Mouse (Mus musculus): ENCODE data around the gene Pimreg.

DNA sequence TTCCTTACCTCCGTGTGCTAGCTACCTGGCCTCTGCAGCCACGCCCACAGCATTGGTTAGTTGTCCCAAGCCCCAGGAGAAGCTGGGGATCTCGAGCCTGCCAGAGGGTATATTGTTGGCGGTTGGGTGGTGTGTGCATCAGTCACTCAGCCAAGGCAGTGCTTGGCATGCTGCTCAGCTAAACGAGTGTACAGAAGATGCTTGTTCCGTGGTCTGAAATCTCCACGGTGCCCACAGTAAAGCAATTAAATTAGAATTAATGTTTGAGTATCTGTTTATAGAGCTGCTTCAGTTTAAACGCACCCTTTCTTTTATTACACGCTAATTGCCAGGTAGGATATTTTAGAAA, 24.6 kb upstream of the Pimreg start:
- TF ChIP-seq CTCF (IDR thresholded peaks at IDR 0.05; ENCODE audit: insufficient read depth, low read length): no peak
- TF ChIP-seq POLR2A (IDR thresholded peaks at IDR 0.05; ENCODE audit: borderline replicate concordance, extremely low read depth, low read depth, low read length): no peak
